Mouse (Mus musculus) layer of hippocampus, postnatal 14 days (tissue): ENCODE results near the gene Tmem231. TPM values are rescaled to one million over a fixed set of nuclear protein-coding genes. Genes with fewer than 3 reads are reported as not detected.

Experiments used
- DNase-seq, 2 experiments: peaks; one replicate each; pipeline ENCODE4 v3.0.0; 2021 to 2022; ENCODE audit warnings: low spot score in 2 of 2, mixed read lengths in 1 of 2
- total RNA-seq, 2 experiments: library from RNA; stranded (reverse); gene quantifications; 2 replicates each; pipeline ENCODE4 v1.2.3; 2021

The Tmem231 gene
- total RNA-seq, 2 experiments from 2014 or later = 9.6 to 9.9 TPM

DNA sequence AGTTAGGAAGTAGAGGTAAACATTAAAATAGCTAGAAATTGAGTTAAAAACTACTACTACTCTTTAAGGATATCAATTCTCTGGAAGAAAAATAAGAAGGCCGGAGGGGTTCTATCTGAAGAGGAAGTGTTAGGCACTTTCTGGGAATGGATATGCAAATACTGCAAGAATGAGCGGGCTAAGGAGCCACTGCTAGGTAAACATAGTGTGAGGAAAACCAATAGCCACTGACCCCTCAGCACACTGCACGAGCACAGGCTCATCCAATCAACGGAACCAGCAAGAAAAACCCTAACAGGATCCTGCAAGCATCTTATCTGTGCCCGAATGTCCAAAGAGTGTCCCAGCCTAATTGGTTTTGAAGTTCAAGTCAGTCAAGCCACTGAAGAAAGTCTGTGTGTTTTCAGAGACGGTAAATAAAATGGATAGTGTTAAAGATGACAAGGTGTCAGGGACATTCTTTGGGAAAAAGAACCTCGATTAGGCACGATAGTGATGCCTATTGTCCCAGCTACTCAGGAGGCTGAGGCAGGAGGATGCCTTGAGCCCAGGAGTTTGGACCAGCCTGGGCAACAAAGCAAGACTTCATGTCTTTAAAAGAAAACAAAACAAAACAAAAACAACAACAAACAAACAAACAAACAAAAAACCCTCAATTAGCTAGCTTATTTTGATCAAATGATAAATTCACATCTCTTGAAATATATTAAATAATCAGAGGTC lies 68.4 kb downstream of the Tmem231 start:
- DNase-seq = no peak

DNA sequence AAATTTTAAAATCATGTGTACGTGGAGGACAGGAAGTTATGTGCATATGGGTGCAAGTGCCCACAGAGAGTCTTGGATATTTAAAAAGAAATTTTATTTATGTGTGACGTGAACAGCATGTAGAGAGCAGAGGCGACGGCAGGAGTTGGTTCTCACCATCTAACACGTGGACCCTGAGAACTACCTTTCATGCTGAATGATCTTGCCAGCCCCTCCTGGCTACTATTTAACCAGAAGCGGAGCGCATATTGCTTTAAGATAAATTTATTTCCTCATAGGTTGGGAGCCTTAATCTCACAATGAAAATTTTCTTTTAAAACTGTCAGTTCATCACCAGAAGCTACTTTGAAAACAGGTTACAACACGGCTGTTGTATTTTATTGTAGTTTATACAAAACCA lies 69.0 kb downstream of the Tmem231 start:
- DNase-seq = no peak

DNA sequence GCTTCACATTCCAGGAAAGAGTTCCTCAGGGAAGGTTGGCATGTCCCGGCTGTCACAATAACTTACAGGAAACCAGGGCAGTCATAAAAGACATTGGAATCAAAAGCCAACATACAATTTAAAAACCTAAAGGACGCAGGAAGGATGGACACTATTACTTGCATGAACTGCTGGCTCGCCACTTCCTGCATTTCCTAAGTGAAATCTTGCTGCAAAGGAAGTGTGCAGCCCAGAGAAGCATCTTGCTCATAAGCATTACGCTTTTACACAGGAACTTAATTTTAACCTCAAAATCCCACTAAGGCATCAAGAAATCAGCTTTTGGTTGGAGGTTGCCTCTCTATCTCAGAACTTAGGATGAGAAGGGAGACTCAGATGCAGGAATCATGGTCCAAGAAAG lies 70.4 kb downstream of the Tmem231 start:
- DNase-seq = no peak

Other genes starting within 250 kb of the Tmem231 start
- gene Ctrb1, start 242.9 kb downstream of the Tmem231 start, total RNA-seq = not detected
- gene Bcar1, start 190.1 kb downstream of the Tmem231 start, total RNA-seq = 10 to 100 TPM; 66.5 to 73.8 TPM
- 10 to 100 TPM; 76.0 to 81.3 TPM for gene Cfdp1, start 79.6 kb downstream of the Tmem231 start, total RNA-seq
- gene Tmem170, start 57.1 kb downstream of the Tmem231 start, total RNA-seq = 1 to 10 TPM; 3.5 to 4.4 TPM
- gene Chst5, start 23.4 kb downstream of the Tmem231 start, total RNA-seq = under 1 TPM; 0.44 to 0.95 TPM
- gene Gabarapl2, start 6.8 kb upstream of the Tmem231 start, total RNA-seq = 100 to 1,000 TPM; 219 to 221 TPM
- gene Adat1, start 58.4 kb upstream of the Tmem231 start, total RNA-seq = 1 to 10 TPM; 4.3 to 5.2 TPM
- gene Kars, start 77.4 kb upstream of the Tmem231 start, total RNA-seq = 10 to 100 TPM; 79.8 to 83.9 TPM
- gene Terf2ip, start 77.5 kb upstream of the Tmem231 start, total RNA-seq = 10 to 100 TPM; 35.9 to 37.2 TPM
- gene Gm6793, start 81.2 kb upstream of the Tmem231 start, total RNA-seq = under 1 TPM in 1 of 2 experiments, not detected in 1; 0.30 TPM